Mouse (Mus musculus) testis, postnatal 14 days (tissue): ENCODE measurements around the gene Cbln3.

ENCODE experiments used
- DNase-seq: peaks from one replicate; pipeline ENCODE4 v3.0.0; 2021; ENCODE audit warnings: low spot score

The Cbln3 gene

DNA sequence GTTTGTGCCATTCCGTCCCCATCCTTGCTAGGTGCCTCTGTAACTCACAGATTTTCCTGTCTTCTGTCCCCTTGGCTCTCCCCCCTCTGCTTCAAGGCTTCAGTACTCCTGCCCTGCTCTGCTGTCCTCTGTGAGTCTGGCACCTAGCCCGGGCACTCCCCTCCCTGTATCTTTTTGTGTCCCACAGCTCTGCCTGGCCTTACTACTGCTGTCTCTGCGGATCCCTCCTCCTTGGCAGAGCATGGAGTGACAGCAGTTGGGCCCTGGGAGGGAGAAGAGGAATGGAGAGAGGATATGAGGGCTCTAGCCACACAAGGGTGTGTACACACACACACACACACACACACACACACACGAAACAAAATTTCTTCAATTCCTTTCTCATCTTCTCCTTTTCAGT lies at the start of gene Cbln3:
TSS of gene Cbln3 (minus strand) at position 227 of the 400 bp plus-strand sequence.
- DNase-seq: peak; percentile 88

DNA sequence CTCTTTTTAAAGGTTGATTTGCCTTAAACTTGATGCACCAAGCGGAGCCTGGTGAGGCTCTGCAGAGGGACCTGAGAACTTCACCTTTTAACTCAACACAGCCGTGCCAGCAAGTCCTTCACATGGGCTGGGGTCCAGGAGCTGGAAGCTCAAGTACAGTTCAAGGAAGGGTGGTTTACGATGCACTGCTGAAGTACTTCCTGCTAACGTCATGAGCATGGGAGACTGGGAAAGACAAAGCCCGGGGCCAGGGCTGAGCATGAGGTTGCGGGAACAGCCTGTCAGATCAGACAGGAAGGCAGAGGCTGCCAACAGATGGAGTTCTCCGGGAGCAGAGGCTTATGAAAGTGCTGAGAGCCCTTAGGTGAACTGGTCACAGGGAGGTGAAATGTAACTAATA lies 49.4 kb upstream of the Cbln3 start:
- DNase-seq: no peak

DNA sequence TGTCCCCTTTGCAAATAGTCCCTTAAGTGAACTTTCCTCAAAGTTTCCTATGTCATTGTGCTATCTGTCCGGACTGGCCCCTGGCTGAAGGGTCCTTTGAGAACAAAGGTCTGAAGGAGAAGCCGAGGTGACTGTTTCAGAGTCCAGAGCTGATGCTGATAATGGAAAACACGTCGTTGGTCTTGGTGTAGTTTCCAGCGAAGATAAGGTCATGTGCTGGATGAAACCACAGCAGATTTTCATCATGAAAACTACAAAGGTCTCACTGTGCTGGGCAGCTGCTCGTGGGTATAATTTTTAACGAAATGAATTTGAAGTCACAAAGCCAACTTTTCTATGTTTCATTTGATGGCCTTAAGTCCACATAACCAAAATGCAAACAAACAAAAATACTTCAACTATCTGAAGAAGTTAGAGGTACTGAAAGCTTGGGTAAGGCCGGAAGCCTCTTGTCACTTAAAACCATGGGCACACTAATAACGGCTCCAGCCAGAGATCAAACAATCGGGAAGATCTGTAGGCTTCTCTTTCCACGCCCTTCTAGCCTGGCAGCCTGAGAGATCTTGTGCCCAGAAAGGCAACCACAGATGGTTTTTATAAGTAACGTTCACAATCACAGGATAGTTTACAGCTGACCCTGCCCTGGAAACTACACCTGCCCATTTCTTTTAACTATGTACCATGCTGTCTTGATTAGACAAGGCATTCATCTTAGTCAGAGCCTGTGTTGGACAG lies 45.2 kb upstream of the Cbln3 start:
- no peak for DNase-seq

DNA sequence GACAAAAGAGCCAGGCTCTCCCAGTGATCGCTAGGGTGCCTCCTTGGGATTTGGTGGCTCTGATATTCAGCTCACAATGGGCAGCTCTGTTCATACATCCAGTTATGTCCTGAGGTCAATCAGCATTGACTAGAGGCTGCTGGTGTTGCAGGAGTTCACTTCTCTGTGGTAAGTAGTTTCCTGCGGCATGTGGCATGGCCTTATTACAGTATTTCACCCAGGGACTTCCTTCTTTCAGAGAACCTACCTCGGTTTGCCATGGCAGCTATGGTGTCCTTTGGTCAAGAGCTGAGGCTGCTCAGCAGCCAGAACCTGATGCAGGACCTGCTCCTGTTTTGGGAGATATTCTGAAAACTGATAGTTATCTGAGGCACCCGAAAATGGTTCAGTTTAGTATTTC lies 42.7 kb upstream of the Cbln3 start:
- no peak for DNase-seq

DNA sequence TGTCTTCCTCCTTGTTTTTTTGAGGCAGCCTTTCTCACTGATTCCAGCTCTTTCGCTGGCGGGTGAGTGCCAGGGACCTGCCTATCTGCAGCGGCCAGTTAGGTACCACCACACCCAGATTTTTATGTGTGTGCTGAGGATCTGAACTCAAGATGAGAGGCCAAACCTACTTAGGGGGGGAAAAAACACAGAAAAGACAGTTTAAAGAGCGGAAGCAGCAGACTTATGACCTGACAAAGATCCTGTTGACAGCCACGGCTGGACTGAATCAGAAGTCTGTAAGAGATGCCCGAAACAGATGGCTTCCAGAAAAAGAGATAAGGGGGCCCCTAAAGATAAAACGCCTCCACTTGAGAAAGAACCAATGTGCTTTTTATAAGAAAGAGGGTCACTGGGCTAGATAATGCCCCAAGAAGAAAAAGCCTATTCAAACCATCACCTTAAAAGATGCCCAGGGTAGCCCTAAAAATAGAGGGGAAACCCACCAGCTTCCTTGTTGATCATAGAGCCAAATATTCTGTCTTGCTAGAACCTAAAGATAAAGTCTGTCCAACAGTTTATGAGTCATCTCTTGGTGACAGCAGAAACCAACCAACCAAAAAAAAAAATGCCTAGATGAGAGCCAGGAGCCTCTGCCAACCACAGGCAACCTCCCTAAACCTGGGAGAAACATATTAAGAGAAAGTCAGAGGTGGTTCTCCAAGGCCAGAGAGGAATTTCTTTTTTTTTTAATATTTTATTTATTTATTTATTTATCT lies 38.5 kb upstream of the Cbln3 start:
- no peak for DNase-seq

DNA sequence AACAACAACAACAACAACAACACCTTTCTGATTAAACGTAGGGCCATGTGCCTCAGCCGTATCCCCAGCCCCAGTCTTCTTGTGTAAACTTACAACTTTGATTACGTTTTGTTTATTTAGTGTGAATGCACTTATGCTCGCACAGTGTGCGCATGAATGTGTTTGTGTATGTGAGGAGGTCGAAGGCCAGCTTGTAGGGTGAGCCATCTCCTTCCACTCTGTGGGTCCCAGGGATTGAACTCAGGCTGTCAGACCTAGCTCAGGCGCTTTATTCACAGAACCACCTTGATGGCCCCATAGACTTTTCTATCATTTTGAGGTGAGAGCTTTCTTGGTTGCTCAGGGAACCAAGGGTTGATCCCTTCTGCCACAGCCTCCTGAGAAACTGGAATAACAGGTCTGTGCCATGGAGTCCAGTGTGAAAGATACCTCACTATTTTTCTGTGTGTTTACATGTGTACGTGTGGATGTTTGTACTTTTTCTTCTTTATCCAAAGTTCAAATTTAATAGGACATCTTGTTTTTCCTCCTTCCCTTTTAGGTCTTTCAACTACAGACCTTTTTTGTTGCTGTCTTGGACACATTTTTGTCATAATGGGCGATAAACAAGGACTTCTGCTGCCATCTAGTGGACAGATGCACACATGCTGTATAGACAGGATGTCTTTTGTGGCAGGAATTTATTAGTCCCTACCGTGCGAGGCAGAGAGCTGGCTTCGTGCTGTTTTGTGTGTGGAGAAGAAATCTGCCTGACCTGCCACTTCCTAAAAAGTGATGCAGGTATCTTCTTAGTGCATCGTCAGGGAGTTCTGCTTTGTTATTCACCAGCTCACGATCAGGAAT lies 34.3 kb upstream of the Cbln3 start:
- peak; percentile 53 for DNase-seq

DNA sequence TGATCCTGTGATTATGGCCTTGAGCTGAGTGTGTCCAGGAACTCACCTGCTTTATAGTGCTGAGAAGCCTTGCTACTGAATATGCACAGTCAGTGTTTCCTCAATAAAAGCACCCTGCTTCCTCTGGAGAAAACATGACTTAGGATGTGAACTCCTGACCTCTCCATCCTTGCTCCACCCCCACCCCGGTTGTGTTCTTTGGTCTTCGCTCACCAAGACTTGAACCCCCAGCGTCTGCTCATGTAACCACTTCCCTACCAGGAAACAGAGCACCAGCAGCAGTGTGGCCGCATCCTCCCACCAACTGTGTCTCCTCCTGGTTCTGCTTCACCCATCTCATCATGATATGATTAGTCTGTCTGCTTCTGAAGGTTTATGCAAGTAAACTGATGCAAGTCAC lies 29.2 kb upstream of the Cbln3 start:
- DNase-seq: no peak

DNA sequence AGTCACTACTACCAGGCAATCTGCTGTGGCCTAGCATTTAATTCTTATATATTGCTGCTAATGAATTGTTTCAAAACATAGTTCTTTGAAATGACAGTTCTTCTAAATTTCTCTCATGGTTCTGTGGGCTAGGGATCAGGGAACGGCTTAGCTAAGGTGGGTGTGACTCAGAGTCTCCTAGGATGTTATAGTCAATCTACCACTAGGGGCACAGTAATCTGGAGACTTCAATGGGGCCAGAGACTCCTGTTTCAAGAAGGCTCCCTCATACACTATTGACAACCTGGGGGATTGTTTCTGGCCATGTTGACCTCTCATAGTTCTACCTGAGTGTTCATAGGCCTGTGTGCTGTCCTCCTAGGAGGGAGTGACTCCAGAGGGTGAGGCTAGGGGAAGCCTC lies 21.3 kb upstream of the Cbln3 start:
- no peak for DNase-seq

DNA sequence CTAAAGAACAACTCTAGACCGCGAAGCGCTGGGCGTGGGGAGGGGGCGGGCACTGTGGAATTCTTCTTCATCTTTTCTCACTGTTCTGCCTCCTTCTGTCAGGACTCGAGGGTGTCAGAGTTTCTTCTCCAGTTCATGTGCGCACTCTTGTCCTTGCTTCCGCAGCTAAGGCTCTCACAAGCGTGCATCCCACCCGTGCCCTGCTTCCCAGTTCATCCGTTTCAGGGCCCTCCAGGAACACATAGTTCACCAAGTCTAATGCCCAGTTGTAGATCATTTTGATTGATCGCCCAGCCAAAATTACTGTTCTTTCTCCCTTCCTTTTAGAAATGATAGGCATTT lies 16.2 kb upstream of the Cbln3 start:
- no peak for DNase-seq

DNA sequence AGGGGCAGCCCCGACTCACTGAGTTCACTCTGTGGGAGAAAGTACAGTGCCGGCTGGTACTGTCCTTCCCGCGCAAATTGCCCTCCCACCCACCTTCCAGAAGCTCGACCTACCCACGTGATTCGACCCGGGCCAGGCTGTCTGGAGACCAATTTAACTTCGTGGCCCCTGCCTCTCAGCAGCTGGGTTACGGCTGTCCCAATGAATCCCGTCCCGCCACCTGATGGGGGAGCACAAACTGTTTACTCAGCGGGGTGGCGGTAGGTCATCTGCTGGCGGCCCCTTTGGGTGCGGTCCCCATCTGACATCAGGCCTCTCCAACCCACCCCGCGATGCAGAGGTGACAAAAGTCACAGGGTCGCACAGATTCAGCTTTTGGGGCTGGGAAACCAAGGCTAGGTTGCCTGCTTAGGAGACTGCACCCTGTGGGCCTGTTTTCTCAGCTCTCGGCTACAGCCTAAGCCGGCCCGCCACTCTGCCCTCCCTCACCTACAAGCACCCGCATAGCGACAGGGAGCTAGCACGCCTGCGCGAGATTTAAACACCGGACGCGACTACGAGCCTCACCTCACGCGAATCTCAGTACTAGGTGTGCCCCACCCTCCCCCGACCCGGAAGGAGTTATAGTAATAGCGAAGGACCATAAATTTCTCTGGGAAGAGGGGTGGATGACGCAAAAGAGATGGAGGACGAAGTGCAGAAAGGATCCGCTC lies 15.7 kb upstream of the Cbln3 start, which contains the start of gene Sdr39u1:
TSS of gene Sdr39u1 (minus strand) at position 593 of the 713 bp plus-strand sequence.
- DNase-seq: peak; percentile 87

DNA sequence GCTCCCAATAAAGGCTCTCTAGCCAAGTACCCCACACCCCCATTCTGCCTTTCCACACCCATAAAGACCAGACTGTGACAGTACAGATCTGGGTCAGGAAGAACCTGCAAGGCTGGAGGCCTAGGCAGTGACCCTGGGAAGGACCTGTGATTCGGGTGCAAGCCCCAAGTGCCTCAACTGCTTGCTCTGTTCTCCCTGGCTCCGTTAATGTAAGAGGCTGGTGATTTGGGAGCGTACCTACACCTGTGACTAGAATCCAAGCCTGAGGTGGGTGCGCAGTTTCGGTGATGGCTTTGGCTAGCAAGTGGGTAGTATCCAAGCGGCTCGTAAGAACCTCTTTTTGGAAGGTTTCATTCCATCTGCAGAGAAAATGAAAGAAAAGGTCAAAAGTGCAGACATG lies 14.8 kb upstream of the Cbln3 start:
- no peak for DNase-seq

DNA sequence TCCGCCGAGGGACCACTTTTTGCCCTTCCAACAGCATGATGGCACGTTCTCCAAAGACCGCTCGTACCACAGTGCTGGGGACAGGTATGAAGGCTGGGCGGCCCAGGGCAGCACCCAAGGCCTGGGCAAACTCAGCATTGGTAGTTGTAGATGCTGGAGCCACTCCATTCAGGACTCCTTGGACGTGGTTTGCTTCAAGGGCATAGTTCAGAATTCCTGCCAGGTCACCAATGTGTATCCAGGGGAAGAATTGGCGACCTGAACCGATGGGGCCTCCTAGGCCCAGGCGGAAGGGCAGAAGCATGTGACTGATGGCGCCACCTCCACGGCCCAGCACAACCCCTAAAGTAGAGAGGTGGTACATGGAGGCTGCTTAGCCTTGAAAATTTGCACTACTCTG lies 13.5 kb upstream of the Cbln3 start:
- no peak for DNase-seq

DNA sequence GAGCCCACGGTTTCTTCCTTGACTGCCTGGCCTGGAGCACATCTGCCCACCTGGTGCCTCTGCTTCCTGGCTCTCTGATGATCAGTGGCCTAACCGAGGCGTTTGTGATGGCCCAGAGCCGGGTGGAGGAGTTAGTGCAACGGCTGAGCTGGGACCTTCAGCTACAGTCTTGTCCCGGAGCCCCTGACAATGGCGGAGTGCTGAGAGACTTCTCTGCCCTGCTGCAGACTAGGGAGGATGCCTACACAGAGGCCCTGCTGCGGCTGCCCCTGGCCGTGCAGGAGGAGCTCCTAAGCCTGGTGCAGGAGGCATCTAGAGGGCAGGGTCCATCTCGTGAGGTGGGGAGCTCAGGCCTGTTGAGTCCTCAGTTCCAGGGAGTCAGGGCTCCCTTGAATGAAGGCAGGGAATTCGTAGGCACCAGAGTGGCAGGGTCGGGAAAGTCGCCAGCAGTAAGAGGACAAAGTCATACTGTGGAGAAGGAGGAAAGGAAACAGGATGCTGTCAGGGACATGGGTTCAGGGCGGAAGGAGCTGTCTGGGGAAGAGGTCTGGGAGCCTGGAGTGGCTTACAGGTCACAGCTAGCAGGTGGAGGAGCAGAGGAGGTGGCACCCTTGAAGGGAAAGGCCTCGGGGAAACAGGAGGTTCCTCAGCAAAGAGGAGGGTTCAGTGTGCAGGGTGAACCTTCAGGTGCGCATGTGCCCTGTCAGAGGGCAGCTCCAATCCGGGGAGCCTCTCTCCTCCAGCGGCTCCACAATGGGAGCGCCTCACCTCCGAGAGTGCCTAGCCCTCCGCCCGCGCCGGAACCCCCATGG lies 2.6 kb upstream of the Cbln3 start:
- DNase-seq: no peak

DNA sequence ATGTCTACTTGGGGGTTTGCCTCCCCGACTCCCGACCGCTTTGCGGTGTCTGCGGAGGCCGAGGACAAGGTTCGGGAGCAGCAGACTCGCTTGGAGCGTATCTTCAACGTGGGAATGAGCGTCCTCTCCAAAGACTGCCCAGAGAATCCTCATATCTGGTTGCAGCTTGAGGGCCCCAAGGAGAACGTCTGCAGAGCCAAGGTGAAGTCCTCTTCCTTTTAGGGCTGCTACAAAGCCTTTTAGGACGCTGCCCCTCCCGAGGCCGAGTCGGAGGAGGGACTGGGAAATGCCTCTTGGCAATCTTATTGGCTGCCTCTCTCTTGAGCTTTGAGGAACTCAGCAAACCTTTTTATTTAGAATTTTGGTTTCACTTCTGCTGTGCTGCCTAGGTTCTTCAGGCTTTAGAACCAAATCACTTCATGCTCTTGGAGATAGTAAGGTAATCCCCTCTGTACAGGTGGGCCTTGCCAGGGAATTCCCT lies 1.6 kb upstream of the Cbln3 start:
- DNase-seq: no peak

DNA sequence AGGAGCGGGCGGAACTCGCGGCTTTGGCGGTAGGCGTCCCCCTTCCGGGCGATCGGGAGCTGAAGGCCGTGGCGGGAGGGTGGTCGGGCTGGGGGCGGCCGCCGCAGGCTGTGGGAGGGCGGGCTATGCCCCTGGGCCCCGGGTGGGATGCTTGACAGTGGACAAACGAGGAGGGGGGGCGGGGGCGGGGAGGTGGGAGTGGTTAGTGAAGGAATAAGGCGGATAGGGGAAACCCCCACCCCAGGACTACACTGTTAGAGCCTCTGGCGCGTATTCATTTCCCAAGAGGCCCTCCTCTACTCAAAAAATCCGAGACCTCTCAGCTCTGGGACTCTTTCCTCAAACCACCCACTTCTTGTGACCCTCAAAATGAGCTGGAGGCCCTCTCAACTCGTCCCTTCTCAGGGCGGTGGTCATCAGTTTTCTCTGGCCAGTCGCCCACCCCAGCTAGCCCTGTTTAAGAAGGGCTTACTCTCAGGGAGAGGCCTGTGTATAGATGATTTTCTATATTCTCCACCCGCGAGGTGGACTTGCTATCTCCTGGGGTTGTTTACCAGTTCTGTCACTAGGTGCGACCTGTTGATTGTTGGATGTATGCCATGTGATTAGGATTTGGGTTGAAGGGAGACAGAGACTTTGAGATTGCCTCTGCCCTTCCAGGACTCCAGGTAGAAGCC lies 1.1 kb upstream of the Cbln3 start:
- no peak for DNase-seq

DNA sequence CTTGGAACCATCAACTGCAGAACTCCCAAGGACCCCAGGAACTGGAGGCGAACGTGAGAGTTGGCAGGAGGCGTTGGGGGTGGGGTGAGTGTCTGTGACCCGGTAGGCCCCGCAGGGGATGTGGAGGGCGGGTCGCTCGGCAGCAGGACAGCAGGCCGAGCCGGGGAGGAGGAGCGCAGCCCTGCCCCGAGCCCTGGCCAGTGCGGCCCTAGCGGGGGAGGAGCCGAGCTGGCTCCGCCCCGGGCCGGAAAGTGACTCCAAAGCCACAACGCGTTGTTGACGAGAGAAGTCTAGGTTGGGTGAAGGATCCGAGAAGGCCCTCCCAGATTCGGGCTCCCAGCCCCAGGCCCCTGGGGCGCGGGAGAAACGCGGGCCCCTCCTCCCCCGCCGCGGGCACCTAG lies 521 bp upstream of the Cbln3 start, which contains the start of gene Khnyn:
TSS of gene Khnyn (plus strand) at position 235 of the 401 bp plus-strand sequence.
- peak; percentile 87 for DNase-seq

DNA sequence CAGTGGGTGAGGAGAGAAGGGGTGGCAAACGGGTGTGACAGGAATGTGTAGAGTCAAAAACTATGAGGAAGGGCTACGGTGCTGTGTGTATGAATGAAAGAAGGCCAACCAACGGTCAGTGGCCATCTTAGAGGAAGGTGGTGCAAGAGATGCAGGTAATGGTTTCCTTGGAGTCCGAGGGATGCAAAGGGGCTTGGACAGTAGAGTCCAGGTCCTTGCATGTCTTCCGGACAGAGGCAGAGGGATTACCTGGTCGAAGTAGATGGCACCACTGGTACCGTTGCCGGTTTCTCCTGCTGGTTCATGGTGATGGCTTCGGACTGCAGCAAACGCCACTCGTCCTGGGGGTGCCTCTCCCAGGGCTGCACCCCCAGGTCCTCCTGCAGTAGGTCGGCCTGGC lies 529 bp downstream of the Cbln3 start:
- no peak for DNase-seq

DNA sequence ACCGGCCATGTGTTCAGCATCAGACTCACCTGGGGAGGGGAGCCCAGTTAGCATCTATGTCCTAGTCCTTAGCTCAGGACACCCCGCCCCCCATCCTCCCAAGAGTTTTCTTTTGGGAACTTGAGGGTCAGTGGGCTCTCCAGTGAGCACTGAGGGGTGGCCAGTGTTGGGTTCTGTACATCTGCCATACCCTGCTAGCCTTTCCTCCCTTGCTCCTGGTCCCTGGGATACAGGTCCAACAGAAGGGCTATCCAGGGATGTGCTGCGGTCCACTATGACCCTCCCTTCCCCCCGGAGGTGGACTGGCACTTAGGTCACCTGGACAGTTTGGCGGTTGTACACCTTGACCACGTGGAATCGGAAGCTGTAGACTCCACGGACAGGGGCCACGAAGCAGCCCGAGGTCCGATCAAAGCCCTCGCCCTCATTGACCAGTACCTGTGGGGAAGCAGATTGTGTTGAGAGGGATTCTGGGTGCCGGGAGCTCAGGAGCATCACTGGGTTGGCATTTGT lies 987 bp downstream of the Cbln3 start:
- DNase-seq: no peak

DNA sequence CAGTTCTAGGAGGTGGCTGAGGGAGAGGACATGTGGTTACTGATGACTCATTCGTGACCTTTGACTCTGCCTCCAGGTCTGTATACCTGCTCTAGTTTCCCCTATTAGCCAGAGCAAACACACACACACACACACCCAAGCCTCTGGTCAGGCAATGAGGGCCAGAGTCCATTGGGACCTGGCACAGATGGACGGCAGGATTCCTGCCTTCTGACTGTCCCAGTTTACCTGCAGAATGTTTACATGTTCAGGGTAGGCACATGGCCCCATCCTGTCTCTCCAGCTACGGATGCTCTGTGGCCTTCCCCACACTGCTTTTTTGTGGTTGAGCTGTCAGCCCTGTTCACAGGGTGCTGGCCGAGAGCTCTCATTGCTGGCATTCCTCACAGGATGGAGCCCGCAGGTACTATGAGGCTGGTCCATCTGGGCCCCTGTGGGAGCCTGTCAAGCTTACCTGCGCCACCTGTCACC lies 2.0 kb downstream of the Cbln3 start:
- DNase-seq: no peak

DNA sequence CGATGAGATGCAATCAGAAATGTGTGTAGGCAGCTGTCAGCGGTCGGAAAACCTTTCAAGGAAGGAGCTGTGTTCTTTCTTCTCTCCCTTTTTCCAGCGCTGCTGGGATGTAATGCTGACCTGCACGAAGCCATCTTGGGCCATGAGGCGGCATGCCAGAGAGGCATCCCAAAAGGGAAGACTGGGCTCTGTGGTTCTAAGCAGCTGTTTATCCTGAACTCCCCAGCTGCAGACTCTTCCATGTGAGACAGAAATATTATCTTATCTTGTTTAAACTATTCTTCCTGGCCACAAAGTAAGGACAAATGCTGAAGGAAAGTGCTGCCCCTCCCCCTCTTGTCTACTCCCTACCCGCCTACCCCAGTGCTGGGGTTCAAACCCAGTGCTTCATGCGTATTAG lies 3.2 kb downstream of the Cbln3 start:
- no peak for DNase-seq
